Mouse (Mus musculus) hematopoietic stem cell, adult 5-6 weeks (primary cell): ENCODE data around the gene Crispld2. TPM values are rescaled to one million over a fixed set of nuclear protein-coding genes. Genes with fewer than 3 reads are reported as not detected.

Experiments used
- ATAC-seq, 2 experiments: fragments of 125-278 bp in 1 of 2; replicated peaks in 1 of 2; 2 replicates each; pipeline ENCODE4 v1.8.0; 2016 to 2017; ENCODE audit warnings: inconsistent platforms in 2 of 2, mild to moderate bottlenecking in 2 of 2, moderate number of reproducible peaks in 2 of 2, low read depth in 1 of 2, moderate TSS enrichment in 1 of 2; ENCODE audit not compliant: low FRiP score in 2 of 2, poor library complexity in 2 of 2, severe bottlenecking in 2 of 2, insufficient read depth in 1 of 2, low TSS enrichment in 1 of 2
- total RNA-seq: library from RNA; stranded (forward); fragments of 172-1452, 232-1000 nt; gene quantifications from 2 replicates; pipeline ENCODE4 v1.2.3, GENCODE M21; 2017

Crispld2 gene
- total RNA-seq: 2.1 and 6.6 TPM in 2 replicates

GRCm38 (mm10) chr8:119992249-119992648 is at the start of gene Crispld2:
Gene Crispld2 (plus strand): TSS chr8:119992438.
- peak; percentile 90 to 93 for ATAC-seq

- no peak for ATAC-seq
Observed at GRCm38 (mm10) chr8:119943616-119944015, 48.6 kb upstream of the Crispld2 start.

- peak; percentile 55 to 79 for ATAC-seq
Observed at GRCm38 (mm10) chr8:119944096-119944811, 48.0 kb upstream of the Crispld2 start.

GRCm38 (mm10) chr8:119946326-119946865 is 45.8 kb upstream of the Crispld2 start:
- ATAC-seq: no peak

GRCm38 (mm10) chr8:119947653-119948052 is 44.6 kb upstream of the Crispld2 start:
- ATAC-seq: no peak

GRCm38 (mm10) chr8:119948340-119948739 is 43.9 kb upstream of the Crispld2 start:
- ATAC-seq: no peak

GRCm38 (mm10) chr8:119952282-119952681 is 40.0 kb upstream of the Crispld2 start:
- no peak for ATAC-seq

GRCm38 (mm10) chr8:119952747-119953146 is 39.5 kb upstream of the Crispld2 start:
- no peak for ATAC-seq

- ATAC-seq: no peak
Observed at GRCm38 (mm10) chr8:119955333-119955732, 36.9 kb upstream of the Crispld2 start.

- ATAC-seq: no peak
Observed at GRCm38 (mm10) chr8:119958076-119958475, 34.2 kb upstream of the Crispld2 start.

- no peak for ATAC-seq
Observed at GRCm38 (mm10) chr8:119960531-119961104, 31.6 kb upstream of the Crispld2 start.

- no peak for ATAC-seq
Observed at GRCm38 (mm10) chr8:119964859-119965258, 27.4 kb upstream of the Crispld2 start.

GRCm38 (mm10) chr8:119967435-119967834 is 24.8 kb upstream of the Crispld2 start:
- no peak for ATAC-seq

- ATAC-seq: no peak
Observed at GRCm38 (mm10) chr8:119970169-119970568, 22.1 kb upstream of the Crispld2 start.

- ATAC-seq: peak; percentile 69 to 70
Observed at GRCm38 (mm10) chr8:119972558-119972957, 19.7 kb upstream of the Crispld2 start.

- peak; percentile 30 to 50; a peak in 1 of 4 replicates for ATAC-seq
Observed at GRCm38 (mm10) chr8:119978770-119979381, 13.4 kb upstream of the Crispld2 start.

- ATAC-seq: no peak
Observed at GRCm38 (mm10) chr8:119981253-119981652, 11.0 kb upstream of the Crispld2 start.

- peak in 1 of 2 experiments; percentile 25; a peak in 1 of 4 replicates for ATAC-seq
Observed at GRCm38 (mm10) chr8:119984085-119984484, 8.2 kb upstream of the Crispld2 start.
